Mouse (Mus musculus): ENCODE results near the gene Gm853. TPM values are rescaled to one million over a fixed set of nuclear protein-coding genes. Genes with fewer than 3 reads are reported as not detected.

Gene Gm853
- polyA plus RNA-seq, 1 experiment from 2014 or later, result 0.45 TPM

DNA sequence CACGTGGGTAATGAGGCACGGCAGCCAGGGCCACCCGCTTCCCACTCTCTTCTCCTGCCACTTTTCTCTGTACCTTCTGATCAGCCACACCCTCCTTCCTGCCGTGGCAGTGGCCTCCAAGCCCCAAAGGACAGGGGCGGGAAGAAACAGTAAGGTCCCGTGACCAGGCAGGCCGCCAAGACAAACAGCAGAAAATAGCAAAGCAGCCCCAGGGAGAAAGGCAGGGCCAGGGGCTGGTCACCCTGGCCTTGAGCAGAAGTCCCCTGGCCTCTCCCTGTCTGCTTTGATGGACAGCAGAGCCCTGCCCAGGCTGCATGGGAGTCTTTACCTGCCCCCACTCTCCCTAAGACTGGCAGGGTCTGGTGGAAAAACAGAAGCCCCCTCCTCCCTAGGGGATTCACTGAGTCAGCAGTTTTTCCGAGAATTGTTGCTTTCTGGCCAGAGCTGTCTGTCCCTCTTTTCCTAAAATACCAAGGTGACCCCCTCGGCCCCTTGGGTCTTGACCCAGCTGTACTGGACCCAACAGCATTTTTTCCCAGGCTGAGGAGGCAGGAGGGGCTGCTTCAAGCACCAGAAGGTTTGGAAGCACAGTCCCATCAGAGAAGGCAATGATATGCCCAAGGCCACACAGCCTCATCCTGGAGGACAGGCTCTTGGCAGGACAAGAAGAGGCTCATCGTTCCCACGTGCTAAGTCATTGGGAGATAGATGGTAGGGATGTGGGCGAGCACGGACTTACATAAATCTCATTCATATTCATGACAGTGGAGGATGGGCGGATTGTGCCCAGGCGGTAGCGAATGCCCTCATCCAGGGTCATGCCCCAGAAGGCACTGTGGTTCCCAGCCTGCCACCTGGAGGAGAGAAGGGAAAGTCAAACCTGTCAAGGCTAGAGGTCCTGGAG, 53.7 kb downstream of the Gm853 start:
- ATAC-seq (ENCODE audit: low FRiP score), result no peak
- DNase-seq (ENCODE audit: low spot score), result no peak
- no peak overlapping the region for H3K4me3 ChIP-seq (ENCODE audit: low read depth, low read length)
- peak overlapping the region; percentile 15; the same call in 1 of the 2 replicates for H3K4me2 ChIP-seq (replicated peaks; ENCODE audit: low read depth, low read length)
- H3K4me1 ChIP-seq (replicated peaks; ENCODE audit: control insufficient read depth, insufficient read depth, low read length), result peaks cover 3% of the 10 kb centered on the region; the same call in 1 of the 2 replicates
- 30% methylated on average over 16 of the region's 16 CpGs for WGBS
- no peak overlapping the region for H3K27ac ChIP-seq (ENCODE audit: low read depth, low read length)
- no peaks in the 10 kb centered on the region for H3K9me3 ChIP-seq (ENCODE audit: control insufficient read depth, low read length)
- no peak overlapping the region for H3K9ac ChIP-seq (ENCODE audit: low read depth, low read length)
- H3K36me3 ChIP-seq (ENCODE audit: control insufficient read depth, insufficient read depth, low read length), result no peaks in the 10 kb centered on the region
- peaks cover 10% of the 10 kb centered on the region for H3K27me3 ChIP-seq (ENCODE audit: control insufficient read depth, insufficient read depth, low read length)

DNA sequence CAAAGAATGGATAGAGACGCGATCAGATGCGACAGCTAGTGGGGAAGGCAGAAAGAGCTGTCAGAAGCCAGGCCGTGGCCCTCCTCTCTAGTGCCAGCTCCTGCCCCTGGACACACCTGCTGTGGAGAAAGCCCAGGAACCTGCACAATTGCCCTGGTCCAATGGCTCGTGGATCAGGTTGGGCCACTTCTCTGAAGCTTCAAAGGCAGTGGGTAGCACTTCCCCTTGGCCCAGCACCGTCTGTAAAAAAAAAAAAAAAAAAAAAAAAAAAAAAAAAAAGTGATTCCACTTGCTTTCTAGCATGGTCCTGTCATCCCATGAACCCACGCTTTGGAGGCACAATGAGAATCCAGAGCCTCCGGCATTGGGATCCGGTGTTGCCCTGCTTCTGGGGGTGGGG, 54.4 kb downstream of the Gm853 start:
- WGBS, result 43% methylated on average over 9 of the region's 9 CpGs
- ATAC-seq (ENCODE audit: low FRiP score), result no peak
- Histone ChIP-seq H3K9ac (ENCODE audit: low read depth, low read length) (no peak overlapping the region), H3K27ac (ENCODE audit: low read depth, low read length) (no peak overlapping the region), H3K9me3 (ENCODE audit: control insufficient read depth, low read length) (no peaks in the 10 kb centered on the region), H3K27me3 (ENCODE audit: control insufficient read depth, insufficient read depth, low read length) (peaks cover 12% of the 10 kb centered on the region), H3K4me1 (replicated peaks; ENCODE audit: control insufficient read depth, insufficient read depth, low read length) (peaks cover 7% of the 10 kb centered on the region; the same call in 1 of the 2 replicates), H3K4me2 (replicated peaks; ENCODE audit: low read depth, low read length) (peak overlapping the region; percentile 15; the same call in 1 of the 2 replicates), H3K4me3 (ENCODE audit: low read depth, low read length) (no peak overlapping the region), H3K36me3 (ENCODE audit: control insufficient read depth, insufficient read depth, low read length) (no peaks in the 10 kb centered on the region)
- no peak for DNase-seq (ENCODE audit: low spot score)

DNA sequence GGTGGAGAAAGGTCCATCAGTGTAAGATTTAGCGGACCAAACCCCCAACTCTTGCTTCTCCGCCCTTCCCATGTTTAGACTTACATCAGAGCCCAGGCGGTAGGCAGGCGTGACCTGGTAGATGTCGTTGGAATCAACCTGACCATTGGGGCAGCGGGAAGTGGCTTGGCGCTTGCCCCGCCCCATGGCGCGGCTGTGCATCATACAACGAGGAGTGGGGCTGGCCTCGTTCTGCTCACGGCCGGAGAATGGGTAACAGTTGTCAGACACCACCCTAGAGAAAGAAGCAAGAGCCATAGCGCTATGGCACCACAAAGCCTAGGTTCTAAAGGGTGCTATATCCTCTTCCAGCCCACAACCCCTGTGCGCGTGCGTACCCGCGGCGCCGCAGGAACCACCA, 54.9 kb downstream of the Gm853 start:
- Histone ChIP-seq H3K9ac (ENCODE audit: low read depth, low read length) (no peak overlapping the region), H3K27ac (ENCODE audit: low read depth, low read length) (no peak overlapping the region), H3K4me1 (replicated peaks; ENCODE audit: control insufficient read depth, insufficient read depth, low read length) (peaks cover 7% of the 10 kb centered on the region; the same call in 1 of the 2 replicates), H3K4me2 (replicated peaks; ENCODE audit: low read depth, low read length) (peak overlapping the region; percentile 5; the same call in 1 of the 2 replicates), H3K9me3 (ENCODE audit: control insufficient read depth, low read length) (no peaks in the 10 kb centered on the region), H3K36me3 (ENCODE audit: control insufficient read depth, insufficient read depth, low read length) (no peaks in the 10 kb centered on the region), H3K4me3 (ENCODE audit: low read depth, low read length) (no peak overlapping the region), H3K27me3 (ENCODE audit: control insufficient read depth, insufficient read depth, low read length) (peaks cover 16% of the 10 kb centered on the region)
- ATAC-seq (ENCODE audit: low FRiP score) (no peak), DNase-seq (ENCODE audit: low spot score) (no peak)
- 55% methylated on average over 22 of the region's 22 CpGs for WGBS

DNA sequence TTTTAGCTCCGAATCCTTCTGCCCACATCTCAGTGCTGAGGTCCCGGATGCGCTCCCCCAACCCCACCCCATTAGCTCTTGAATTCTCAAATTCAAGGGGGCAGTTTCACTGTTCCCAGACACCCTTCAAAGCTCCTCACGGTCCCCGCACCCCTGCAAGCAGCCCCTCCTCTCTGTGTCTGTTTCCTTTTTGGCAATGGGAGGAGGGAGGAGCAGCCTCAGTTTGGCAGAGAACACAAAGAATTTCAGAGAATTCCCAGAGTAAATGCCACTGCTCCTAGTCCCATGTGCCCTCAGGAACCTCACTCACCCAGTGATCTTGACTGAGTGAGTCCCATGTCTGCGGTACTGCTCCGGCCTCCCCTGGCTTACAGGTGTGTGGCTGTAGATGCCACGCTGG, 55.6 kb downstream of the Gm853 start:
- H3K36me3 ChIP-seq (ENCODE audit: control insufficient read depth, insufficient read depth, low read length), result no peaks in the 10 kb centered on the region
- H3K9ac ChIP-seq (ENCODE audit: low read depth, low read length), result no peak overlapping the region
- peaks cover 16% of the 10 kb centered on the region for H3K27me3 ChIP-seq (ENCODE audit: control insufficient read depth, insufficient read depth, low read length)
- H3K4me2 ChIP-seq (replicated peaks; ENCODE audit: low read depth, low read length), result no peak overlapping the region
- no peak overlapping the region for H3K27ac ChIP-seq (ENCODE audit: low read depth, low read length)
- H3K4me1 ChIP-seq (replicated peaks; ENCODE audit: control insufficient read depth, insufficient read depth, low read length), result peaks cover 7% of the 10 kb centered on the region; the same call in 1 of the 2 replicates
- H3K9me3 ChIP-seq (ENCODE audit: control insufficient read depth, low read length), result no peaks in the 10 kb centered on the region
- H3K4me3 ChIP-seq (ENCODE audit: low read depth, low read length), result no peak overlapping the region
- WGBS, result 75% methylated on average over 8 of the region's 8 CpGs
- ATAC-seq (ENCODE audit: low FRiP score) (no peak), DNase-seq (ENCODE audit: low spot score) (no peak)

DNA sequence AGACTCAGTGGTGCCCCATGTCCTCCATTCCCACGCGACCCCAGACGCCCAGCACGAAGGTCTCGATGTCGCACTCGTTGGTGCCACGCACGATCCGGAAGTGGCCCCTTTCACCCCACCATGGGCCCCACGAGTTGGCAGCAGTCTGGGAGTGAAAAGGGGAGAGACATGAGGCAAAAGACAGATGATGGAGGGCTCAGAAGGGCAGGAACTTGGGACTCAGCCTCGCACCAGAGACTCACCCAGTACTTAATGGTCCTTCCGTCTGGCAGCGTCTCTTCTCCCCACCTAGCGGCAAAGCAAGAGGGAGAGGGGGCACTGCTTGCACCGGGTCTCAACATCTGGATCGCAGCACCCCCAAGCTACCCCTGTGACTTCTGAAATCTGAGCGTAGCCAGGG, 56.1 kb downstream of the Gm853 start:
- Histone ChIP-seq H3K27me3 (ENCODE audit: control insufficient read depth, insufficient read depth, low read length) (peaks cover 16% of the 10 kb centered on the region), H3K9me3 (ENCODE audit: control insufficient read depth, low read length) (no peaks in the 10 kb centered on the region), H3K9ac (ENCODE audit: low read depth, low read length) (no peak overlapping the region), H3K4me1 (replicated peaks; ENCODE audit: control insufficient read depth, insufficient read depth, low read length) (peaks cover 7% of the 10 kb centered on the region; the same call in 1 of the 2 replicates), H3K27ac (ENCODE audit: low read depth, low read length) (no peak overlapping the region), H3K36me3 (ENCODE audit: control insufficient read depth, insufficient read depth, low read length) (no peaks in the 10 kb centered on the region), H3K4me2 (replicated peaks; ENCODE audit: low read depth, low read length) (no peak overlapping the region), H3K4me3 (ENCODE audit: low read depth, low read length) (no peak overlapping the region)
- ATAC-seq (ENCODE audit: low FRiP score), result no peak
- 74% methylated on average over 18 of the region's 18 CpGs for WGBS
- DNase-seq (ENCODE audit: low spot score), result no peak

DNA sequence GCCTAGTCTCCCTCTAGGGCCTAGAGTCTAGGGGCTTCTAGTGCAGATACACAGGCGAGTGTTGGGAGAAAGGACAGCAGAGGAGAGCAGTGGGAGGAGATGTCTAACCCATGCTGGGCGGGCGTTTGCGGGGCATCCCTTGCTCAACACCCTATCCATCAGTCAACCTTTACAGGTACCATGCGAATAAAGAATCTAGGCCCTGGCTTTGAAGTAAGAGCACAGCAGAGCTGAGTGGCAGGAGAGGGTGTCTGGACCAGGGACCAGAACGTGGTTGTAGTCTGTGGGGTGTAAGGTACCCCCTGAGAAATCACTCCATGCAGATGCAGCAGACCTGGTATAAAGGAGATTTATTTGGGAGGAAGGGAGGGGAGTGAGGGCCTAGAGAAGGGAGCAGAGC, 58.1 kb downstream of the Gm853 start:
- Histone ChIP-seq H3K27me3 (ENCODE audit: control insufficient read depth, insufficient read depth, low read length) (peaks cover 16% of the 10 kb centered on the region), H3K27ac (ENCODE audit: low read depth, low read length) (no peak overlapping the region), H3K4me1 (replicated peaks; ENCODE audit: control insufficient read depth, insufficient read depth, low read length) (peaks cover 7% of the 10 kb centered on the region; the same call in 1 of the 2 replicates), H3K9me3 (ENCODE audit: control insufficient read depth, low read length) (no peaks in the 10 kb centered on the region), H3K4me3 (ENCODE audit: low read depth, low read length) (no peak overlapping the region), H3K4me2 (replicated peaks; ENCODE audit: low read depth, low read length) (no peak overlapping the region), H3K9ac (ENCODE audit: low read depth, low read length) (no peak overlapping the region), H3K36me3 (ENCODE audit: control insufficient read depth, insufficient read depth, low read length) (no peaks in the 10 kb centered on the region)
- no peak for ATAC-seq (ENCODE audit: low FRiP score)
- 68% methylated on average over 6 of the region's 6 CpGs for WGBS
- DNase-seq (ENCODE audit: low spot score), result no peak

DNA sequence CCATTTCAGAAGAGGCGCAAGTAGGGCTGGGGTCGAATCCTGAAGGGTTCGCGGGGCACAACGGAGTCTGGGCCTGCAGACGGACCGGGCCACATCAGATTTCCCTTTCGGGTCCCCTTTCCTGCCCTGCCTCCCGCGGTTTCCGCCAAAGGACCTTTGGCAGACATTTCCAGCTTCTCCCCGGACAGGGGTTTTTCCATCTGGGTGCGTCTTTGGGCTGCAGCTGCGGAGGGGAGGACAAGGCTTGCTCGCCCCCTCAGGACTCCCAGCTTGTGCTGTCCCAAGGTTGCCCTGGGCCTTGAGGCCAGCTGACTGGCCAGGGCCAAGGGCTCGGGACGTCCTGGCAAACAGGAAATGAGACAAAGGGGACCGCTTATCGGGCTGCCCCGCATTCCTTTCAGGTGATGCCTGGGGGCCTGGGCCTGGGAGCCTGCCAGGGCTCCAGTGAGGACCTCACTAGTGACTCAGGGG, 58.8 kb downstream of the Gm853 start:
- Histone ChIP-seq H3K27ac (ENCODE audit: low read depth, low read length) (no peak overlapping the region), H3K9me3 (ENCODE audit: control insufficient read depth, low read length) (no peaks in the 10 kb centered on the region), H3K27me3 (ENCODE audit: control insufficient read depth, insufficient read depth, low read length) (peaks cover 16% of the 10 kb centered on the region), H3K4me3 (ENCODE audit: low read depth, low read length) (no peak overlapping the region), H3K4me2 (replicated peaks; ENCODE audit: low read depth, low read length) (peak overlapping the region; percentile 2; the same call in 1 of the 2 replicates), H3K36me3 (ENCODE audit: control insufficient read depth, insufficient read depth, low read length) (no peaks in the 10 kb centered on the region), H3K9ac (ENCODE audit: low read depth, low read length) (0 out of 2 replicates have a peak overlapping the region, but pooled peaks have one; percentile 5), H3K4me1 (replicated peaks; ENCODE audit: control insufficient read depth, insufficient read depth, low read length) (peaks cover 7% of the 10 kb centered on the region; the same call in 1 of the 2 replicates)
- no peak for ATAC-seq (ENCODE audit: low FRiP score)
- no peak for DNase-seq (ENCODE audit: low spot score)
- WGBS, result 3% methylated on average over 20 of the region's 20 CpGs

DNA sequence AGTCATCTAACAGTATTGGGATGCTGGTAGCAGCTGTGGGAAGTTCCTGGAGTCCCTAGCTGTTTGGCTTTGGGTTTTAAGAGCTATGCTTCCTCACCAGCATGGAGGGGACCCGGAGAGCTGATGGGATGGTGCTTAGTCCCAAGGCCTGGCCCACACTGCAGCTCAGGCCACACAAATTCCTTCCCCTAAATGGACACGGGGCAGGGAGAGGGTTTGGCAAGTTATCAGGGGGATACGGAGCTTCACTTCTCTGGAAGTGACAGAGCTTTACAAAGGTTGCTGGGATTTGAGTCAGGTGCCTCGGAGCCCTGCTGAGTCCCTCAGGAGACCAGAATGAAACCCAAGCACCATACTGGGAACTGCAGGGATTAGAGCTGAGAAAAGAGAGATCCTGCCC, 60.9 kb downstream of the Gm853 start:
- H3K9me3 ChIP-seq (ENCODE audit: control insufficient read depth, low read length), result no peaks in the 10 kb centered on the region
- 29% methylated on average over 4 of the region's 4 CpGs for WGBS
- H3K4me1 ChIP-seq (replicated peaks; ENCODE audit: control insufficient read depth, insufficient read depth, low read length), result peaks cover 5% of the 10 kb centered on the region; the same call in 1 of the 2 replicates
- H3K4me3 ChIP-seq (ENCODE audit: low read depth, low read length), result no peak overlapping the region
- no peak for ATAC-seq (ENCODE audit: low FRiP score)
- DNase-seq (ENCODE audit: low spot score), result no peak
- H3K4me2 ChIP-seq (replicated peaks; ENCODE audit: low read depth, low read length), result no peak overlapping the region
- peaks cover 12% of the 10 kb centered on the region for H3K27me3 ChIP-seq (ENCODE audit: control insufficient read depth, insufficient read depth, low read length)
- H3K9ac ChIP-seq (ENCODE audit: low read depth, low read length), result no peak overlapping the region
- no peak overlapping the region for H3K27ac ChIP-seq (ENCODE audit: low read depth, low read length)
- no peaks in the 10 kb centered on the region for H3K36me3 ChIP-seq (ENCODE audit: control insufficient read depth, insufficient read depth, low read length)

Measured in hindbrain, embryonic 11.5 days (tissue).